Mouse (Mus musculus) c-Kit-positive CD71-positive TER-119-negative erythroid progenitor cells, embryonic 14.5 days (primary cell): ENCODE data around the gene Fam172a.

ENCODE experiments used
- DNase-seq: peaks from one replicate; pipeline ENCODE4 v3.0.0-alpha.2; 2013; ENCODE audit warnings: low read depth

The Fam172a gene

GRCm38 (mm10) chr13:77976248-77976647 lies 274.4 kb downstream of the Fam172a start:
- no peak for DNase-seq

- no peak for DNase-seq
These were observed 275.3 kb downstream of the Fam172a start for GRCm38 (mm10) chr13:77977121-77977520.

- peak; percentile 22 for DNase-seq
These were observed 280.4 kb downstream of the Fam172a start for GRCm38 (mm10) chr13:77982105-77982851.

GRCm38 (mm10) chr13:77982852-77983202 lies 281.0 kb downstream of the Fam172a start:
- DNase-seq: no peak

- no peak for DNase-seq
These were observed 289.5 kb downstream of the Fam172a start for GRCm38 (mm10) chr13:77991189-77991886.

GRCm38 (mm10) chr13:78004649-78005048 lies 302.8 kb downstream of the Fam172a start:
- DNase-seq: no peak

- DNase-seq: no peak
These were observed 303.5 kb downstream of the Fam172a start for GRCm38 (mm10) chr13:78005344-78005743.

- DNase-seq: no peak
These were observed 308.3 kb downstream of the Fam172a start for GRCm38 (mm10) chr13:78010176-78010575.

- peak; percentile 38 for DNase-seq
These were observed 323.0 kb downstream of the Fam172a start, which contains the start of gene Pou5f2 for GRCm38 (mm10) chr13:78024683-78025294. TSS of gene Pou5f2 (plus strand) at chr13:78024902.

- DNase-seq: no peak
These were observed 331.0 kb downstream of the Fam172a start for GRCm38 (mm10) chr13:78032821-78033220.

- DNase-seq: no peak
These were observed 335.4 kb downstream of the Fam172a start for GRCm38 (mm10) chr13:78037203-78037602.

- DNase-seq: no peak
These were observed 341.4 kb downstream of the Fam172a start for GRCm38 (mm10) chr13:78043203-78043602.

- DNase-seq: no peak
These were observed 343.3 kb downstream of the Fam172a start for GRCm38 (mm10) chr13:78045116-78045515.

GRCm38 (mm10) chr13:78087751-78088150 lies 385.9 kb downstream of the Fam172a start:
- DNase-seq: no peak

GRCm38 (mm10) chr13:78090701-78091100 lies 388.9 kb downstream of the Fam172a start:
- DNase-seq: no peak

GRCm38 (mm10) chr13:78091949-78092348 lies 390.1 kb downstream of the Fam172a start:
- no peak for DNase-seq

GRCm38 (mm10) chr13:78094352-78094751 lies 392.5 kb downstream of the Fam172a start:
- DNase-seq: no peak

- DNase-seq: no peak
These were observed 393.5 kb downstream of the Fam172a start for GRCm38 (mm10) chr13:78095071-78095973.

- DNase-seq: no peak
These were observed 397.1 kb downstream of the Fam172a start for GRCm38 (mm10) chr13:78098858-78099445.

GRCm38 (mm10) chr13:78099746-78100530 lies 398.1 kb downstream of the Fam172a start:
- DNase-seq: no peak

GRCm38 (mm10) chr13:78100664-78101063 lies 398.8 kb downstream of the Fam172a start:
- no peak for DNase-seq
